Mouse (Mus musculus): ENCODE measurements around the gene Vkorc1.
"Not testable (repeated sequence)": the region's sequence is repeated elsewhere in the genome, so short reads cannot be mapped to it uniquely, and the experiment has no call there.

The Vkorc1 gene

DNA sequence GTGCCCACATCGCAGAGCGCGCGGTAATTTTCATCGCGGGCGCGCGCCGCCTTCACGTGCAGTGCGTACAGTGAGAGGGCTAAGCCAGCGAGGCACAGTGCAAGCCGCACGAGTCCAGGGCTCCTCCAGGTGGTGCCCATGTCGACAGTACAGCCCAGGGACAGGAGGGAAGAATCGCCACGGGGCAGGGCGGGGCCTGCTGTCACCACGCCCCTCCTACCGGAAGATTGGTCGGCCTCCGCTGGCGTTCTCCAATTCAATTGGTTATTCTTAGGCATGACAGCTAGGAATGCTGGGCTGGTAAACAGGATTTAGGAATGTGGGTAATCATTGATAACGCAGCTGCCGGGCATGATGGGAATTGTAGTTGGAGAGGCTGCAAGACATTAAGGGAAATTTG is at the start of gene Vkorc1, which contains the start of gene Gm21974:
Gene Vkorc1 (minus strand): TSS at position 176 of the 400 bp plus-strand sequence.
Gene Gm21974 (minus strand): TSS at position 13 of the 400 bp plus-strand sequence.
- in situ Hi-C loops (cut with MboI; ENCODE audit: low sequenced_read_pairs), result no loop called here

DNA sequence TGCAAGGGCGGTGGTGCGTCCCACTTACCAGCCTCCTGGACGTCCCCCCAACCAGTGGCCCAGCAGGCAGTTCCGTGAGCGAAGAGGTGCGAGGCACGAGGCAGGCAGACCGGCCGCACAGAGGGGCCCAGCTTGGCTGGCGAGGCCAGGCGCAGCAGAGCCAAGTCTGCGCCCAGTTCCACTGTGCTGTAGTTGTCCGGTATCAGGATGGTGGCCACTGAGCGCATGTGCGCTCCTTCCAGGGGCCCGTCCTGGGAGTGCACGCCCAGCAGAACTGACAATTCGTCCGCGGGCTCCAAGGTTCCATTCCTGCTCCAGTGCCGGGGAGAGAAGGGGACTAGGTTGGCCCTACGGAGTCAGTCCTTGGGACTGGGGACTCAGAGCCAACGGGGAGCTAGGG is 49.2 kb upstream of the Vkorc1 start:
- in situ Hi-C loops (cut with MboI; ENCODE audit: low sequenced_read_pairs), result no loop called here

DNA sequence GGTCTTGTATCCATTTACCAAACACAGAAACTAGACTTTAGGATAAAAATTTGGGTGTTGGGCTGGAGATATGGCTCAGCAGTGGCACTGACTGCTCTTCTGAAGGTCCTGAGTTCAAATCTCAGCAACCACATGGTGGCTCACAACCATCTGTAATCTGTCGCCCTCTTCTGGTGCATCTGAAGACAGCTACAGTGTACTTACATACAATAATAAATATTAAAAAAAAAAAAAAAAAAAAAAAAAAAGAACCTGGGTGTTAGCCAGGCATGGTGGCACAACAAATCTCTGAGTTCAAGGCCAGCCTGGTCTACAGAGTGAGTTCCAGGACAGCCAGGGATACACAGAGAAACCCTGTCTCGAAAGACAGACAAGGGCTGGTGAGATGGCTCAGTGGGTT is 46.7 kb upstream of the Vkorc1 start:
- in situ Hi-C loops (cut with MboI; ENCODE audit: low sequenced_read_pairs), result not testable (repeated sequence)

DNA sequence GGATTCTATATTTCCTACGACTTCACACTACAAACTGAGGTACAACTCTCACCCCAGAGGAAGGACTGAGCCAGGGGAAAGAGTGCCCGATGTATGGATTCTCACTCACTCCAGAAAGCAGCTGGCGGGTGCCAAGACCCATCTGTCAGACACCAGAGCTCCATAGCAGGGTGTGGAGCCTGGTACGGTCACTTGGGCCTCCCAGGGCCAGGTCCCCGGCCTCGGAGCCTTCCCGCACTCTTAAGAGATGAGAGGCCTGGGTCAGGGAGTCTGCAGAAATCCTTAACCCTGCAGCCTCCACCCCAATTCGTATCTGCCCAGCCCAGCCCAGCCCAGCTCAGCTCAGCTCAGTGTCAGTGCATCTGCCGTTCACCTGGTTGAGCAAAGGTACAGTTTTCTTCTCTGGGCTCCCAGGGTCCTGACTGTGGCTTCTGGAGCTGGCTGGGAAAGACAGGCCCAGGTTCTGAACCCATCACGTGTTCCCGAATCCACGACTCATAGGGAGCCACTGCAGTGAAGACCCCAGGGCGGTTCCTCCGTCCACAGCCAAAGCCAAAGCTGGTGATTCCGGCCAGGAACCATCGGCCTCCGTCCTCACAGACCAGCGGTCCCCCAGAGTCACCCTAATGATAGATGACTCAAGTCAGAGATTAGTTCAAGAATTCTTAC is 40.9 kb upstream of the Vkorc1 start:
- in situ Hi-C loops (cut with MboI; ENCODE audit: low sequenced_read_pairs), result no loop called here

DNA sequence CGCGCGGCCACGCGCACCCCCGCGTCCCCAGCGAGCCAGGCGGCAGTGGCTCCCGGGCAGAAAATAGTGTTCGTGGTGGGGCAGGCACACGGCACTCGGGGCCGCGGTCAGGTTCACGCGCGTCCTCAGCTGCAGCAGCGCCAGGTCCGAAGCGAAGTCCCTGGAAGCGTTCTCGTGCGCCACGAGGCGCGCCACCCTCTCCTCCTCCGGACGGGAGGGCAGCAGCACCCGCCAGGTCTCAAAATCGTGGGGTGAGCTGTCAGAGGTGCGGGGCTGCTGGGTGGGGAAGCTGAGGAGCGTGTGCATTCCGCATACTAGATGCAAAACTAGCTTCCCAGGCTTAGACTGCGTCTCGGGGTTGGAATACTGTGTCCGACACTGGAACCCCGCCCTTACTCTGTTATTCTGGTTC is 40.3 kb upstream of the Vkorc1 start:
- in situ Hi-C loops (cut with MboI; ENCODE audit: low sequenced_read_pairs), result no loop called here

DNA sequence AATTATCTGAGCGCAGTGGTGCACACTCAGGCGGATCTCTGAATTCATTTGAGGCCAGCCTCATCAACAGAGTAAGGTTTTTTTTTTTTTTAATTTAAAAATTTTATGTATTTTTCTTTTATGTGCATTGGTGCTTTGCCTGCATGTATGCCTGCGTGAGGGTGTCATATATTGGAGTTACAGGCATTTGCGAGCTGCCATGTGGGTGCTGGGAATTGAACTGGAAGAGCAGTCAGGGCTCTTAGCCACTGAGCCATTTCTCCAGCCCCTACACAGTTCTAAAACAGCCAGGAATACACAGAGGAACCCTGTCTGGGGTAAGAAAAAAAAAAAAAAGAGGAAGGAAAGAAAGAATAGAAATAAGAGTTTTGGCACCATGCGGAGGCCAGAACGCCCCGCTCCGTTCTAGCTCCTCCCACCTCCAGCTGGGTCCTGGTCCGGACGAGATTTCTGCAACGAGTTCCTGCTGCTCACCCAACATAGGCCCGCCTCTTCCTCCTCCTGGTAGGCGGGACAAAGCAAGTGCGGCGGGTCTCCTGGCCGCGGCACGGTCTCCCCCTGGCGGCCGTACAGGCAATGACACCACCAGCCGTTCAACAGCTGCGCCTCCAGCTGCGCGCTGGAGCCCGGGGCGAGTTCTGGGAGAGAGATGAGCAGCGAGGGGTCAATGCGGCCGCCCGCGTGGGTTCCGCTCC is 39.8 kb upstream of the Vkorc1 start:
- in situ Hi-C loops (cut with MboI; ENCODE audit: low sequenced_read_pairs), result no loop called here

DNA sequence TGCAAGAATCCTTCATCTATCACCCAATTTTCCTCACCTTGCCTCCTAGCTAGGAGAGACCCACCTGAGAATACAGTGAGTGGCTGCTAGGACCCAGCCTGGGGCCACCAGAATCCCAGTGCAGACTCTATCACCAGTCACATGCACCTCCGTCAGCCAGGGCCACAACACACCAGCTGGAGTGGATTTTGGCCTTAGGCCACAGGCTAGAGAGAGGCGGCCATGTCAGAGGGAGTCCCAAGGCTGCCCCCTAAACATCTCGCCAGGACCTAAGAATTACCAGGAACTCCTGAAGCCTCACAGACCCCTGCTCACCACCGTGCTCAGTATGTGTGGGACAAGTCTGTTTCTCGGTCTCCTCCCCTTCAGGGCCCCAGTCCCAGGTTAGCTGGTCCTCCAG is 38.7 kb upstream of the Vkorc1 start:
- in situ Hi-C loops (cut with MboI; ENCODE audit: low sequenced_read_pairs), result no loop called here

DNA sequence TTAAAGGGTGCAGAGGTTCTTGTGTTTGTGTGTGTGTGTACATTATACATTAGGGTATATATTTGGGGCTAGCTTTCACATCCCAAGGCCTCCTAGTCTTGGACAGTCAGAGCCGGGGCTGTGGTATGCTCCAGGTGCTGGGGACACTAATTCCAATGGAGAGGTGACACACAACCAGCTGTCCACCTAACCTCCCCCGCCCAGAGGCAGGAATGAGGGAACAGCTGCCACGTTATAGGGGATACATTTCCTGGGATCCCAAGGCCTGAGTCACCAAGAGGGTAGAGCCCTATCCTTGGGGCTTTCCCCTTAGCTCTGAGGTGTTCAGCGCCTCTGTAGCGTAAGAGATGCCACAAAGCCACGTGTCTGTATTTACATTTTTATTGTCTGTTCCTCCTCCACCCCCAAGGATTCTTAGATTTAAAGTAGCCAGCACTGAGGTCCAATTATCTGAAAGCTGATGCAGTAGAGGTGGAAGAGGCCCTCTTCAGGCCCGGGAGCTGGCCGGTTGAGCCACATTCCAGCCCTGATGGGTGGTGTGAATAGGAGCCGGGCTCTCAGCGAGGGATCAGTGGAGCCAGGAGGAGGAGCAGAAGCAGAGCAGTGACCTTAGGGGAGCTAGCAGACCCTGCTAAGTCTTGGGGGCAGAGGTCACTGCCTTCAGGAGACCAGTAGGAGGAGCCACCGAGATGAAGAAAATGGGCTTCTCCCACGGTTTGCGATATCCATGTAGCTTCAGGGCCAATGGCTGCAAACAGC is 37.0 kb upstream of the Vkorc1 start:
- in situ Hi-C loops (cut with MboI; ENCODE audit: low sequenced_read_pairs), result no loop called here

DNA sequence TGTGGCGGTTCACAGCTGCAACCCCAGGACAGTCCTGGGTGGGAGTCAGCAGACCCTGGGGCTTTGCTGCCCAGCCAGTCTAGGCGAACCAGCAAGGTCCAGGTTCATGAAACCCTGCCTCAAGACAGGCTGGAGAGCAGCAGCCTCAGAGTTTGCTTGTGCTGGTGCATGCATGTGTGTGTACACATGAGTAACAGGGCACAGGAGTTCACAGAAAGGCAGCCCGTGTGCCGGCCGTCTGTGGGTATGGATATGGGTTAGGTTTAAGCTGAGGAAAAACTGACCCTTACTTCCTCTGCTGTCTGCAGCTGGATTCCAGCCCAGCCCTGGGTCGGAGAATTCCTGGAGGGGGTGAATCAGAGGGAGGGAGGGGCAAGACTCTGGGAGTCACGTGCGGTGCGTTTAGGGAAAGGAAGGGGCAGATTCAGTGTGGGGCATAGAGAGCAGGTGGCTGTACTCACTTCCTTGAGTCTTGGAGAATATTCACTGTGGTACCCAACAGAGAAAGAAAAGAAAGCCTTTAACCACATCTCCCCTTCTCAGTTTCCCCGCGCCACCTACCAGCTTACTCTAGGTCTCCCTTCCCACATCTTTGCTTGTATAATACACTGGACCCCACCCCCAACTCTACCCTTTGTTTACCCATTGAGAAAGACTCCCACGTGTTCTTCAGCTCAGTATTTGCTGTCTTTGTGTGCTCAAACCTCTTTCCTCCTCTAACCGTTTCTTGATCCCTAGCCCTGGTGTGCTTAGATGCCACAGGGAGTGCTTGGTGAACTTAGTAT is 36.1 kb upstream of the Vkorc1 start:
- in situ Hi-C loops (cut with MboI; ENCODE audit: low sequenced_read_pairs), result no loop called here

DNA sequence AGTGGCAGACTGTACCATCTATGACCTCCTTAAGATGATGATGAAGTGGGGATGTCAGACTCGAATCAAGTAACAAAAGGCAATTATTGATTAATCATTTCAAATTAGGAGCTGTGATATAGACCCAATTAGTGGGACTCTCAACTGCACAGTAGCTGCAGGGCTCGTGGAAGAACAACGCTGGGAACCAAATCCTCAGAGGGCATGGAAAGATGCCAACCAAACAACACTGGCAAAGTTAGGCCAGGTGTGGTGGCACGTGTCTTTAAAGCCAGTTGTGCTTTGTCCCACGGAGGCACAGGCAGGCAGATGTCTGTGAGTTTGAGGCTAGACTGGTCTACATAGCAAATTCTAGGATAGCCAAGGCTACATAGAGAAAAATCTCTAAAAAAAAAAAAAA is 35.2 kb upstream of the Vkorc1 start:
- in situ Hi-C loops (cut with MboI; ENCODE audit: low sequenced_read_pairs), result no loop called here

DNA sequence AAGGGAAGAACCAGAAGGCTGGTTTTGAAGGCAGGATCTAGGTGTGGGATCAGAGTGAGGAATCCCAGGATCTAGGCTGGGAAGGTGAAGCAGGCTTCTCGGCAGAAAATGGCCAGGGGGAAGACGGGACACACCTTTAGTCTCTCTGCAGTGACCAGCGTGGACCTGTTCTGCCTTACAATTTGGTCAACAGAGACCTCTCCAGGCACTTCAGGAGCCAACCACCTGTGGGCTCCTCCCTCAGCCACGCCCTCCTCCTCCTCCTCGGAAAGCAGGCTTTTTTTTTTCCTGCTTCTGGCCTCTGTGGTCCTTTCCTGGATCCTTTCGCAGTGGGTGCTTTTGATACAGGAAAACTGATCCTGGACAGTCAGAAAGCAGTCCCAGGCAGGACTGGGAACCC is 34.5 kb upstream of the Vkorc1 start, which contains the start of gene Prss8:
Gene Prss8 (minus strand): TSS at position 182 of the 400 bp plus-strand sequence.
- in situ Hi-C loops (cut with MboI; ENCODE audit: low sequenced_read_pairs), result no loop called here

DNA sequence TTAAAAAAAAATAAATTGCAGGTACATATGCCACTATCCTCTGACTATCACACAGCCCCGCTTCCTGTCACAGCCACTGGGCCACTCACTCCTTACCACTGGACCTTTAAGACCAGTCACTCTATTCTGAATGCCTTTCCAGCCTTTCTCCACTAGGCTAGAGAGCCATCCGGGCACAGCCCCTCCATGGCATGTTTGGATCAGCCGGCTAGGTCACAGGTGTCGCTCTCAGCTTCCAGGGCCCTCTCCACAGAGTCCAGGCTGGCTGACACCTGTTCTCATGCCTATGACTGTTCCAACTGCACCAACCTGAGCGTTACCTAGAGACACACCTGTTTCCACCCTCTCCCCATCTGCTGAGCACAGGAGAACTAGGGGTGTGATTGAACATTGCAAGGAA is 33.2 kb upstream of the Vkorc1 start:
- in situ Hi-C loops (cut with MboI; ENCODE audit: low sequenced_read_pairs), result no loop called here

DNA sequence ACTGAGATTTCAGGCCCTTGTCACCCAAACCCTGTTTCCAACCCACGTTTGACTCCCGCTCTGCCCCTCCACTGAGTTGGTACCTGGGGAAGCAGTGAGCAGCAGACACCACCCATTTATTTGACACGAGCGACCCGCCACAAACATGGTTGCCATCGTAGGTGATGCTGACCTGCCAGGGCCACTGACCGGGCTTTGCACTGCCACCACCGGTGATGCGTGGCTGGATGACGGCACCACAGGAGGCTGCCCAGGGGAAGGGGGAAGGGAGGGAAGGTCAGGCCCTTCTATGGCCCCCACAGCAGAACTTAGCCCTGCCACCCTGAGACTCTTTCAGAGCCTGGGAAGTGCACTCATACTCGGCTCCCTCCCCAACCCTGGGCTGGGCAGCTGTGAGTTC is 32.3 kb upstream of the Vkorc1 start:
- in situ Hi-C loops (cut with MboI; ENCODE audit: low sequenced_read_pairs), result no loop called here

DNA sequence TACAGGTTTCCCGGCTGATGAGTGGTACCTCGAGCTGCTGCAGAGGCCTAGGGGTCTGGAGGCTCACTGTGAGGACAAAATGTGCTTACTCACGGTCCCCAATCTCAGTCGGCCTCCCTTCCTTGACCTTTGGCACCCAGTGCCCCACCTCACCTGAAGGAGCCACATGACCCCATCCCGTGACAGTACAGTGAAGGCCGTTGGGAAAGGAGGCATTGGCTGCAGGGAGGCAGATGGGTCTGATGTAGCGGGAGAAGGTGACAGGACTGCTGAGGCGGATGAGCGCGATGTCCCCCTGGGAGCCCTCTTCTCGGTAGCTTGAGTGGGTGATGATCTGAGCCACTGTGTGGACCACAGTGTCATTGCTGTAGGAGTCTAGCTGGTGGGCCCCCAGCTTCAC is 31.4 kb upstream of the Vkorc1 start:
- in situ Hi-C loops (cut with MboI; ENCODE audit: low sequenced_read_pairs), result no loop called here

DNA sequence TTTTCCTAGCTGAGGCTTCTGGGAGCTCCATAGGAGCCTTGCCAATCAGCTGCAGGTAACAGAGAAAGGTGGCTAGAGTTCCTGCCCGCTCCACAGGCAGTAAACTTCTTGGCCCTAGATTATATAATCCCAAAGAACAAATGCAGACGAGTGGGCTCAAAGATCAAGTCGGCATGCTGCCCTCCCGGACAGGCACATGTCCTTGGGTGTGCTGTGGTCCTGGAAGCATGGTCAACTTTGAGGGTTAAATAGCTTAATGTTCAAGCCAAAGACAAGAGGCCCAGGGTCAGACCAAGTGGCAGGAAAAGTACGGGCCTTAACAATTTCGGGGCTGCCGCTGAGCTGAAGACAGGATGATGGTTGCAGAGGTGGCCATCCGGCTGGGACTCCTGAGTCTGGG is 30.6 kb upstream of the Vkorc1 start:
- in situ Hi-C loops (cut with MboI; ENCODE audit: low sequenced_read_pairs), result no loop called here

DNA sequence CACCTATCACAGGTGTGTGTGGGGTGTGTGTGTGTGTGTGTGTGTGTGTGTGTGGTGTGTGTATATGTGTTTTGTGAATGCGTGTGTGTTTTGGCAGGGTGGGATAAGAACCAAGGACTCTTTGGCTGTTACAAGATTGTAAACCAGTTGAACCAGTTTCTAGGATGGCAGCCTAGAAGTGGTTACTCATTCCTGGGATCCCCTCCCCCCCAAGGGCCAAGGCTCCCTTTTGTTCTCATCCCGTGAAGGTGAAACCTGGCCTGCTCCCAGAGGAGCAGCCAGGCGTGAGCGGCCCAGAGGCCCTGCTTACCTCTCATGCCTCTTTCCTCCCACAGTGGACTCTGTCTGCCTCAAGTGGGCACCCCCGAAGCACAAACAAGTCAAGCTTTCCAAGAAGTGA is 29.8 kb upstream of the Vkorc1 start:
- in situ Hi-C loops (cut with MboI; ENCODE audit: low sequenced_read_pairs), result no loop called here

DNA sequence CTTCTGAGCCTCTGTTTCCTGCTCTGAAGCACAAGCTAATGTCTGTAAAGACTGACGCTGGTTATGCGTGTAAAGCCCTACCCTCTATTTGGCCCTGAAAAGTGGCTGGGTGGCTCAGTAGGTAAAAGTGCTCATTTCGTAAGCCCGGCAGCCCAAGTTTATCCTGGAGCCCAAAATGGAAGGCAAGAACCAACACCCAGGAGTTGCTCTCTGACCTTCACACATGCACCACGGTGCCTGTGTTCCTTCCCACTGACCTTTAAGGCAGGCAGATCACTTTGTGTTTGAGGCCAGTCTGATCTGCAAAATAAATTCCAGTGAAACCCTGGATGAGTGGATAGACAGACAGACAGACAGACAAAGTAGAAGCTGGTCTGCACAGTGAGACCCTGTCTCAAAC is 28.3 kb upstream of the Vkorc1 start:
- in situ Hi-C loops (cut with MboI; ENCODE audit: low sequenced_read_pairs), result no loop called here

DNA sequence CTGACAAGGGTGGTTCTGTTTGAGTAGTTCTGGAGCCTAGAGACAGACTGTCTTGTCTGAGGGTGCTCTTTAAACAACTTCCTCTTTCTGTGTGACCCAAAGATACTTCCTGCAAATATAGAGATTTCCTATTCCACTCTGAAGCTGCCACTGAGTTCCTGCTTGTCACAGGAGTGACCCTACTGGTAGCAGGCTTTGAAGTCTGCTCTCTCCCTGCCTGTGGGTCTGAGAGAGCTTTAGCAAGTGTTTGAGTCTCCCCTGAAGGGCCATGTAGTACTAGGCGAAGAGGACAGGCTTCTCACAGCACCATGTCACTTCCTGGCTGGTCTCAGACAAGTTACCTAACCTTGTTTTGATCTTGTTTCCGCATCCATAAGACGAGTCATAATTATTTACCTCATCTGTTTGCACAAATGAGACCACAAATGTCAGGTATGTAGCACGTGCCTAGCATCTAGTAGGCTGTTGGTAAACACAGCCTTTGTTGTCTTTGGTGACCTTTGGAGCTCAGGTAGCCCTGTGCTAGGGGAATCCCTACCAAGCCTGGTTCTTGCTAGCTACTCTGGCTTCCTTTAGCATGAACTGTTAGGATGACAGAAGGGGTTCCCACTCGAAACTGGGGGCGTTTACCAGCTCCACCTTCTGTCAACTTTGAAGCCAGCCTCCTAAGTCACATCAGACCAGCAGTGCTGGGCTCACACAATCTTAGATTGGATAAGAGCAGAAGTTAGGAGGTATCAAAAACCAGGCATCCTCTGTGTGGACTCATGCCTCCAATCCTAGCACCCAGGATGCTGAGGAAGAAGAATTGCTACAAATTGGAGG is 27.2 kb upstream of the Vkorc1 start:
- in situ Hi-C loops (cut with MboI; ENCODE audit: low sequenced_read_pairs), result no loop called here

DNA sequence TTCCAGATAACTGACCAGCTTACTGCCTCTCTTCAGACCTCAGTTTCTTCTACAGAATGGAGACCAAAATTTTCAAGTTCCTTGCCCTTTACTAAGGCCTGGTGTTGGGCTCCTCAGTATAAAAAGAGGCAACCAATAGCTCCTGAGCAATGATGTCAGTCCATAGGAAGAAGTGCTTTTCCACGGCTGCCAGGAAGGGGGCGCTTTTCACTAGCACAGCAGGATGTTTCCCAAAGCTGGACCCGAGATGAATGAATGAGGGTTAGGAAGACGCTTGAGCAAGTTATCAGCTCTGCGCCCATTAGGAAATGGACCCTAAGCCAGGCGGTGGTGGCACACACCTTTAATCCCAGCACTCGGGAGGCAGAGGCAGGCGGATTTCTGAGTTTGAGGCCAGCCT is 26.1 kb upstream of the Vkorc1 start:
- in situ Hi-C loops (cut with MboI; ENCODE audit: low sequenced_read_pairs), result no loop called here

DNA sequence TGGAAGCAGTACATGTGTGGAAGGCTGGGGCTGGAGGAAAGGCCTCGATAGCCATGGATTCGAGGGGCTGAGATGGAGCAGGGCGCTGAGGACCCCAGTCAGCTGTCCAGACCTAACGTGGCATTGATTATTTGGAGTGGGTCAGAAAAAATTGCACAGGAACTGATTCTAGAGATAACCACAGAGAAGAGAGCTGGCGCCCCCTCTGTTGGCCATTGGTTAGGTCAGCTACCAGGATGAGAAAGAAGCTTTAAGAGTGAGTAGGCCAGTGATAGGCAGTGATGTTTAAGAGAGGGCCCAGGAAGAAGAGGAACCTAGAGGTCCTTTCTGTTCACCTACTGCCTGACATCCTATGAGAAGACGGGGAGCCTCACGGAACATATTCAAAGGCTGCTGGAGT is 23.9 kb upstream of the Vkorc1 start:
- in situ Hi-C loops (cut with MboI; ENCODE audit: low sequenced_read_pairs), result no loop called here

Data from CH12F3 (cell line).